In genomic region chr6:100127221-100128143, GRCm38 (mm10) we compare ENCODE assay signal across 7 mouse cellular contexts.
DNase-seq lines count a peak whose midpoint lies in the region; ATAC-seq and TF ChIP-seq lines count a peak whose summit lies in the region.

No protein-coding gene starts in this region.

- H3K36me3 ChIP-seq in embryonic facial prominence, embryonic 14.5 days (ENCODE audit: control insufficient read depth, insufficient read depth, low read length): no peaks in the 10 kb centered on the region
- no peaks in the 10 kb centered on the region for H3K36me3 ChIP-seq in heart, embryonic 11.5 days (ENCODE audit: control insufficient read depth, insufficient read depth, low read length)
- no peaks in the 10 kb centered on the region for H3K36me3 ChIP-seq in kidney, embryonic 15.5 days
- H3K36me3 ChIP-seq in limb, embryonic 14.5 days (ENCODE audit: control insufficient read depth, insufficient read depth, low read length): no peaks in the 10 kb centered on the region
- H3K36me3 ChIP-seq in neural tube, embryonic 13.5 days: no peaks in the 10 kb centered on the region

- no peak overlapping the region for H3K4me2 ChIP-seq in embryonic facial prominence, embryonic 14.5 days (ENCODE audit: low read depth, low read length)
- no peak overlapping the region for H3K4me2 ChIP-seq in heart, embryonic 11.5 days
- no peak overlapping the region for H3K4me2 ChIP-seq in kidney, embryonic 15.5 days
- no peak overlapping the region for H3K4me2 ChIP-seq in limb, embryonic 14.5 days (replicated peaks; ENCODE audit: low read depth, low read length, severe bottlenecking)
- no peak overlapping the region for H3K4me2 ChIP-seq in neural tube, embryonic 13.5 days

- no peak overlapping the region for H3K4me3 ChIP-seq in embryonic facial prominence, embryonic 14.5 days (ENCODE audit: low read depth, low read length)
- H3K4me3 ChIP-seq in heart, embryonic 11.5 days (ENCODE audit: low read depth, low read length): no peak overlapping the region
- no peak overlapping the region for H3K4me3 ChIP-seq in kidney, embryonic 15.5 days (replicated peaks)
- no peak overlapping the region for H3K4me3 ChIP-seq in limb, embryonic 14.5 days (replicated peaks; ENCODE audit: low read length)
- H3K4me3 ChIP-seq in neural tube, embryonic 13.5 days: no peak overlapping the region

- no peaks in the 10 kb centered on the region for H3K9me3 ChIP-seq in embryonic facial prominence, embryonic 14.5 days (ENCODE audit: control insufficient read depth, low read length)
- no peaks in the 10 kb centered on the region for H3K9me3 ChIP-seq in heart, embryonic 11.5 days (replicated peaks; ENCODE audit: control insufficient read depth, low read length)
- H3K9me3 ChIP-seq in kidney, embryonic 15.5 days (replicated peaks): no peaks in the 10 kb centered on the region
- no peaks in the 10 kb centered on the region for H3K9me3 ChIP-seq in limb, embryonic 14.5 days (ENCODE audit: control insufficient read depth, low read length)
- no peaks in the 10 kb centered on the region for H3K9me3 ChIP-seq in neural tube, embryonic 13.5 days

- no peak overlapping the region for H3K9ac ChIP-seq in embryonic facial prominence, embryonic 14.5 days (ENCODE audit: low read depth, low read length)
- no peak overlapping the region for H3K9ac ChIP-seq in heart, embryonic 11.5 days (ENCODE audit: low read depth, low read length)
- H3K9ac ChIP-seq in kidney, embryonic 15.5 days: no peak overlapping the region
- H3K9ac ChIP-seq in limb, embryonic 14.5 days (ENCODE audit: low read depth, low read length, severe bottlenecking): no peak overlapping the region
- no peak overlapping the region for H3K9ac ChIP-seq in neural tube, embryonic 13.5 days

- 26% methylated on average over 15 of the region's 15 CpGs for WGBS in embryonic facial prominence, embryonic 14.5 days
- 47% methylated on average over 15 of the region's 15 CpGs for WGBS in heart, embryonic 11.5 days (ENCODE audit: insufficient replicate concordance)
- WGBS in kidney, embryonic 15.5 days: 33% methylated on average over 15 of the region's 15 CpGs
- WGBS in limb, embryonic 14.5 days: 33% methylated on average over 15 of the region's 15 CpGs
- WGBS in neural tube, embryonic 13.5 days: 44% methylated on average over 15 of the region's 15 CpGs

- peak; percentile 60 for DNase-seq in brain, embryonic 18.5 days (ENCODE audit: low read depth, low spot score)
- DNase-seq in embryonic facial prominence, embryonic 14.5 days (ENCODE audit: low spot score): peak; percentile 93
- DNase-seq in limb, embryonic 14.5 days (ENCODE audit: low spot score): peak; percentile 86
- DNase-seq in urinary bladder, postnatal 14 days (ENCODE audit: low spot score): peak; percentile 85

- TF ChIP-seq POLR2A in limb, embryonic 14.5 days (IDR thresholded peaks at IDR 0.05; ENCODE audit: borderline replicate concordance, extremely low read depth, insufficient read depth, insufficient read length): no peak

- ATAC-seq in embryonic facial prominence, embryonic 14.5 days (ENCODE audit: low read depth): peak; percentile 88
- peak; percentile 64 for ATAC-seq in heart, embryonic 11.5 days (replicated peaks; ENCODE audit: insufficient number of reproducible peaks, low FRiP score, low TSS enrichment)
- peak; percentile 62 for ATAC-seq in kidney, embryonic 15.5 days (replicated peaks; ENCODE audit: low FRiP score)
- peak; percentile 78 for ATAC-seq in limb, embryonic 14.5 days (ENCODE audit: low FRiP score, low read depth)
- ATAC-seq in neural tube, embryonic 13.5 days (ENCODE audit: low read depth): peak; percentile 75

- no peaks in the 10 kb centered on the region for H3K27me3 ChIP-seq in embryonic facial prominence, embryonic 14.5 days (replicated peaks; ENCODE audit: control insufficient read depth, insufficient read depth, low read length)
- H3K27me3 ChIP-seq in heart, embryonic 11.5 days (ENCODE audit: control insufficient read depth, insufficient read depth, low read length): peaks cover 8% of the 10 kb centered on the region
- peaks cover 5% of the 10 kb centered on the region; the same call in 1 of the 2 replicates for H3K27me3 ChIP-seq in kidney, embryonic 15.5 days
- H3K27me3 ChIP-seq in limb, embryonic 14.5 days (ENCODE audit: control insufficient read depth, insufficient read depth, low read length): 0 out of 2 replicates have a peak, but pooled peaks cover 6% of the 10 kb centered on the region
- peaks cover 37% of the 10 kb centered on the region for H3K27me3 ChIP-seq in neural tube, embryonic 13.5 days

- H3K27ac ChIP-seq in embryonic facial prominence, embryonic 14.5 days (replicated peaks; ENCODE audit: low read depth, low read length): peak overlapping the region; percentile 13; the same call in 1 of the 2 replicates
- peak overlapping the region; percentile 24; the same call in 1 of the 2 replicates for H3K27ac ChIP-seq in heart, embryonic 11.5 days (ENCODE audit: low read depth, low read length)
- no peak overlapping the region for H3K27ac ChIP-seq in kidney, embryonic 15.5 days
- H3K27ac ChIP-seq in limb, embryonic 14.5 days (replicated peaks; ENCODE audit: low read depth, low read length): no peak overlapping the region
- 0 out of 2 replicates have a peak overlapping the region, but pooled peaks have one; percentile 49 for H3K27ac ChIP-seq in neural tube, embryonic 13.5 days (replicated peaks)

- peaks cover 15% of the 10 kb centered on the region for H3K4me1 ChIP-seq in embryonic facial prominence, embryonic 14.5 days (ENCODE audit: control insufficient read depth, insufficient read depth, low read length)
- H3K4me1 ChIP-seq in heart, embryonic 11.5 days (ENCODE audit: control insufficient read depth, insufficient read depth, low read length): peaks cover 25% of the 10 kb centered on the region
- peaks cover 15% of the 10 kb centered on the region for H3K4me1 ChIP-seq in kidney, embryonic 15.5 days
- H3K4me1 ChIP-seq in limb, embryonic 14.5 days (ENCODE audit: control insufficient read depth, insufficient read depth, low read length): peaks cover 13% of the 10 kb centered on the region
- H3K4me1 ChIP-seq in neural tube, embryonic 13.5 days (replicated peaks): peaks cover 19% of the 10 kb centered on the region

Comparison
In these comparisons a context has a peak if more than half of its experiments do, and no peak if none do; other contexts are left out.
1. H3K27ac ChIP-seq: peak in embryonic facial prominence, embryonic 14.5 days (single experiment), heart, embryonic 11.5 days (single experiment) and neural tube, embryonic 13.5 days (single experiment); none in kidney, embryonic 15.5 days (single experiment) and limb, embryonic 14.5 days (single experiment).
2. Peak in every context shown above with its lines, with median percentiles within 50 percentile points of each other: DNase-seq and ATAC-seq.